Mouse (Mus musculus) liver, embryonic 11.5 days (tissue): ENCODE results near the gene Zfp689. TPM values are rescaled to one million over a fixed set of nuclear protein-coding genes. Genes with fewer than 3 reads are reported as not detected.

ENCODE experiments used
- ATAC-seq: fragments of 200-750 bp; cut with Nextera tagmentation; replicated peaks from 2 replicates; pipeline ENCODE4 v1.8.0; 2017; ENCODE audit warnings: moderate number of reproducible peaks, mild to moderate bottlenecking, moderate TSS enrichment, moderate library complexity; ENCODE audit not compliant: low FRiP score
- DNase-seq: peaks from one replicate; pipeline ENCODE4 v3.0.0-alpha.2; 2017; ENCODE audit warnings: low spot score
- H3K27ac ChIP-seq: fragments of 300-500 bp; sonication (generic); 2 replicates; pipeline ENCODE4 v1.5.1; 2014; ENCODE audit warnings: mild to moderate bottlenecking, low read depth, low read length, control low read depth
- H3K27me3 ChIP-seq: fragments of 300-500 bp; sonication (generic); replicated peaks from 2 replicates; pipeline ENCODE4 v1.6.1; 2014; ENCODE audit warnings: low read length, mixed read lengths; ENCODE audit not compliant: control insufficient read depth, insufficient read depth
- H3K36me3 ChIP-seq: fragments of 300-500 bp; sonication (generic); 2 replicates; pipeline ENCODE4 v1.6.1; 2014; ENCODE audit warnings: mild to moderate bottlenecking, low read length, moderate library complexity, mixed read lengths; ENCODE audit not compliant: control insufficient read depth, insufficient read depth
- H3K4me1 ChIP-seq: fragments of 300-500 bp; sonication (generic); replicated peaks from 2 replicates; pipeline ENCODE4 v1.6.1; 2014; ENCODE audit warnings: low read length, mixed read lengths; ENCODE audit not compliant: control insufficient read depth, insufficient read depth
- H3K4me2 ChIP-seq: fragments of 300-500 bp; sonication (generic); 2 replicates; pipeline ENCODE4 v1.6.1; 2014; ENCODE audit warnings: mild to moderate bottlenecking, control low read depth, moderate library complexity
- H3K4me3 ChIP-seq: fragments of 300-500 bp; sonication (generic); 2 replicates; pipeline ENCODE4 v1.5.1; 2014; ENCODE audit warnings: low read depth, low read length, control low read depth
- H3K9ac ChIP-seq: fragments of 300-500 bp; sonication (generic); 2 replicates; pipeline ENCODE4 v1.6.1; 2014; ENCODE audit warnings: low read depth, low read length, control low read depth
- H3K9me3 ChIP-seq: fragments of 300-500 bp; sonication (generic); 2 replicates; pipeline ENCODE4 v1.6.1; 2016; ENCODE audit warnings: low read length, inconsistent platforms, mixed read lengths; ENCODE audit not compliant: control insufficient read depth
- WGBS: fragments of 180-500 bp; shearing (Covaris S2); extraction: QIAGEN DNeasy Blood & Tissue Kit; methylation state at CpG from one replicate; pipeline ENCODE4 v1.1.7; 2014; 5-methylcytosine and 5-hydroxymethylcytosine counted together
- microRNA-seq: library from miRNA; unstranded; fragments of <30 nt; microRNA quantifications from one replicate; pipeline ENCODE4, GENCODE M21; 2017; ENCODE audit warnings: borderline number of aligned reads
- polyA plus RNA-seq: library from polyadenylated mRNA; unstranded; fragments of >200 nt; fragmentation: Nextera tagmentation; extraction: Ambion mirVana; gene quantifications from 2 replicates; pipeline ENCODE4 v1.2.1, GENCODE M21; 2014

Gene Zfp689
- polyA plus RNA-seq, 1 experiment from 2014 or later: 5.3 TPM

- 58% methylated on average over 3 of the region's 3 CpGs for WGBS
- ATAC-seq (no peak), DNase-seq (no peak)
- Histone ChIP-seq H3K27ac (no peak overlapping the region), H3K27me3 (no peaks in the 10 kb centered on the region), H3K4me3 (no peak overlapping the region), H3K9ac (no peak overlapping the region), H3K4me2 (no peak overlapping the region), H3K9me3 (no peaks in the 10 kb centered on the region), H3K36me3 (0 out of 2 replicates have a peak, but pooled peaks cover 3% of the 10 kb centered on the region), H3K4me1 (peaks cover 4% of the 10 kb centered on the region; the same call in 1 of the 2 replicates)
Measured at GRCm38 (mm10) chr7:127400355-127400754, 48.6 kb downstream of the Zfp689 start.

GRCm38 (mm10) chr7:127393944-127394333, 55.0 kb downstream of the Zfp689 start:
- no peaks in the 10 kb centered on the region for H3K27me3 ChIP-seq
- DNase-seq (no peak), ATAC-seq (no peak)
- peak overlapping the region; percentile 89 for H3K4me2 ChIP-seq
- 22% methylated on average over 7 of the region's 7 CpGs for WGBS
- H3K4me1 ChIP-seq: peaks cover 9% of the 10 kb centered on the region
- H3K9me3 ChIP-seq: no peaks in the 10 kb centered on the region
- peak overlapping the region; percentile 78 for H3K4me3 ChIP-seq
- peak overlapping the region; percentile 64 for H3K9ac ChIP-seq
- peaks cover 3% of the 10 kb centered on the region; the same call in 1 of the 2 replicates for H3K36me3 ChIP-seq
- H3K27ac ChIP-seq: 0 out of 2 replicates have a peak overlapping the region, but pooled peaks have one; percentile 88

- WGBS: under 1% methylated on average over 45 of the region's 45 CpGs
- Histone ChIP-seq H3K9me3 (no peaks in the 10 kb centered on the region), H3K36me3 (peaks cover 3% of the 10 kb centered on the region; the same call in 1 of the 2 replicates), H3K27ac (peak within 1 kb of the TSS; percentile 88), H3K4me2 (peak within 1 kb of the TSS; percentile 89), H3K4me3 (peak within 1 kb of the TSS; percentile 78), H3K9ac (peak within 1 kb of the TSS; percentile 89), H3K27me3 (no peaks in the 10 kb centered on the region), H3K4me1 (peaks cover 9% of the 10 kb centered on the region)
- ATAC-seq (peak; percentile 92), DNase-seq (peak; percentile 93)
Measured at GRCm38 (mm10) chr7:127393157-127393943, 55.6 kb downstream of the Zfp689 start, which contains the start of gene E430018J23Rik. TSS of gene E430018J23Rik (minus strand) at chr7:127393629.

GRCm38 (mm10) chr7:127392251-127392824, 56.6 kb downstream of the Zfp689 start:
- peaks cover 3% of the 10 kb centered on the region; the same call in 1 of the 2 replicates for H3K36me3 ChIP-seq
- H3K9me3 ChIP-seq: no peaks in the 10 kb centered on the region
- 78% methylated on average over 8 of the region's 8 CpGs for WGBS
- no peak; the same call in 1 of the 2 replicates for ATAC-seq
- peaks cover 9% of the 10 kb centered on the region for H3K4me1 ChIP-seq
- no peaks in the 10 kb centered on the region for H3K27me3 ChIP-seq
- peak overlapping the region; percentile 89 for H3K4me2 ChIP-seq
- DNase-seq: no peak
- H3K9ac ChIP-seq: peak overlapping the region; percentile 89
- H3K27ac ChIP-seq: no peak overlapping the region
- H3K4me3 ChIP-seq: peak overlapping the region; percentile 78

Small RNA genes within 50 kb of the gene (microRNA-seq; reads per million reads assigned to microRNA genes)
- gene Gm47278 (not detected), gene Mir7060 (not detected)

Other genes starting within 250 kb of the Zfp689 start
- 28.2 and 29.0 TPM in 2 replicates for gene Tbc1d10b, start 240.7 kb downstream of the Zfp689 start, polyA plus RNA-seq
- gene Mylpf, start 240.3 kb downstream of the Zfp689 start, polyA plus RNA-seq: 31.5 and 33.6 TPM in 2 replicates
- gene Zfp553, start 216.1 kb downstream of the Zfp689 start, polyA plus RNA-seq: 17.2 TPM in 2 replicates
- 14.9 and 17.5 TPM in 2 replicates for gene Sept1, start 216.0 kb downstream of the Zfp689 start, polyA plus RNA-seq
- gene Zfp771, start 204.9 kb downstream of the Zfp689 start, polyA plus RNA-seq: 45.9 and 47.3 TPM in 2 replicates
- 266 and 275 TPM in 2 replicates for gene Dctpp1, start 188.4 kb downstream of the Zfp689 start, polyA plus RNA-seq
- gene Sephs2, start 175.1 kb downstream of the Zfp689 start, polyA plus RNA-seq: 178 and 203 TPM in 2 replicates
- 6.2 and 6.5 TPM in 2 replicates for gene Itgal, start 152.9 kb downstream of the Zfp689 start, polyA plus RNA-seq
- 3.4 and 3.6 TPM in 2 replicates for gene Zfp768, start 103.6 kb downstream of the Zfp689 start, polyA plus RNA-seq
- 4.9 and 5.8 TPM in 2 replicates for gene Zfp747, start 73.1 kb downstream of the Zfp689 start, polyA plus RNA-seq
- 2.4 and 3.0 TPM in 2 replicates for gene 9130019O22Rik, start 62.0 kb downstream of the Zfp689 start, polyA plus RNA-seq
- 3.3 and 4.2 TPM in 2 replicates for gene E430018J23Rik, start 55.5 kb downstream of the Zfp689 start, polyA plus RNA-seq
- gene Zfp764, start 42.3 kb downstream of the Zfp689 start, polyA plus RNA-seq: 4.6 and 4.8 TPM in 2 replicates
- 18.7 and 19.5 TPM in 2 replicates for gene Zfp688, start 27.1 kb downstream of the Zfp689 start, polyA plus RNA-seq
- 39.0 and 40.6 TPM in 2 replicates for gene Prr14, start 10.5 kb upstream of the Zfp689 start, polyA plus RNA-seq
- gene Fbrs, start 30.0 kb upstream of the Zfp689 start, polyA plus RNA-seq: 8.9 and 12.4 TPM in 2 replicates
- 40.3 and 45.5 TPM in 2 replicates for gene Srcap, start 62.8 kb upstream of the Zfp689 start, polyA plus RNA-seq
- 13.0 and 16.1 TPM in 2 replicates for gene Gm42715, start 70.4 kb upstream of the Zfp689 start, polyA plus RNA-seq
- 6.9 and 11.1 TPM in 2 replicates for gene Tmem265, start 112.2 kb upstream of the Zfp689 start, polyA plus RNA-seq
- 41.6 and 41.7 TPM in 2 replicates for gene Phkg2, start 124.2 kb upstream of the Zfp689 start, polyA plus RNA-seq
- 5.4 and 6.2 TPM in 2 replicates for gene Ccdc189, start 139.4 kb upstream of the Zfp689 start, polyA plus RNA-seq
- 44.1 and 49.0 TPM in 2 replicates for gene Rnf40, start 139.6 kb upstream of the Zfp689 start, polyA plus RNA-seq
- gene Zfp629, start 166.6 kb upstream of the Zfp689 start, polyA plus RNA-seq: 8.3 and 9.8 TPM in 2 replicates